21 mouse cellular contexts compared by ENCODE assay signal in the genomic region with DNA sequence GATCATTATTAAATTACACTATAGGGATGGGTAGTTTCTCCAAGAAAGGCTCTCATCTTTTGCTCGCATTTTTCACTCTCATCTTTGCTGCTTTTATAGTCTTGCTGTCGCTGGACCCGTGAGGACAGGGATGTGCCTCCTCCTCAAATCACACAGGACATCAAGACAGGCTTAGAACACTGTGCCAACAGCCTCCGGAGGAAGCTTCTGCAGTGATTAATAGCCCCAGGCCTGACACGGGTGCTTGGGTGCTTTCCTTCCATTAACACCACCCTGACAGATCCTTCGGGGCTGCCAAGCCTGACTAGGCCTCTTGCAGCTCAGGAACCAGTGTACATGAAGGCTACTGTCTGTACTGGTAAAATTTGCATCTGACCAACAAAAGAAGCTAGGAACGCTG.
DNase-seq lines count a peak whose midpoint lies in the region; ATAC-seq and TF ChIP-seq lines count a peak whose summit lies in the region.
"Had no signal": no experiment of that assay in that cellular context is flagged by ENCODE, and none has a peak within 500 bp of the region (broad histone marks: within the 10 kb centered on the region; RNA-seq: fewer than 3 reads in every experiment).

No protein-coding gene starts in this region.

- DNase-seq in cerebellum, adult 2 months: no peak
- no peak for DNase-seq in cerebellum, postnatal 25 days
- DNase-seq in kidney, adult 9 months: peak; percentile 11
- DNase-seq in kidney, postnatal 36 days: no peak
- DNase-seq in kidney, postnatal 4 days: peak; percentile 18 to 37
- DNase-seq in left cerebral cortex, adult 9 months (ENCODE audit: low spot score in 2 of 2): no peak
- DNase-seq: adrenal gland, adult 8-10 months; B cell, adult 2 months; cerebellum, adult 8-10 months; cerebellum, postnatal 14 days; gastrocnemius, postnatal 10 days; heart, adult 18-20 months; heart, postnatal 10 days; heart, postnatal 4 days had no signal

- TF ChIP-seq CTCF in cerebellum, adult 2 months (IDR thresholded peaks at IDR 0.05; ENCODE audit: borderline replicate concordance, insufficient read depth, low read depth, low read length): no peak

- H3K27me3 ChIP-seq in cerebellum, adult 2 months (ENCODE audit: control insufficient read depth, insufficient read depth, low read length): no peaks in the 10 kb centered on the region
- H3K27me3 ChIP-seq in kidney, embryonic 16.5 days (ENCODE audit: insufficient read depth, low read length): no peaks in the 10 kb centered on the region
- H3K27me3 ChIP-seq: embryonic facial prominence, embryonic 12.5 days; forebrain, embryonic 15.5 days had no signal

- H3K9ac ChIP-seq in kidney, embryonic 16.5 days (replicated peaks; ENCODE audit: low read length): no peak overlapping the region
- H3K9ac ChIP-seq: embryonic facial prominence, embryonic 12.5 days; forebrain, embryonic 15.5 days; hindbrain, embryonic 14.5 days had no signal

- WGBS in cerebellum, adult 2 months: 28% methylated on average over 7 of the region's 7 CpGs
- WGBS in kidney, embryonic 16.5 days: 16% methylated on average over 7 of the region's 7 CpGs

- peak overlapping the region; percentile 57; the same call in 1 of the 2 replicates for H3K27ac ChIP-seq in cerebellum, adult 2 months (ENCODE audit: insufficient read depth, low read length)
- no peak overlapping the region for H3K27ac ChIP-seq in kidney, embryonic 16.5 days (ENCODE audit: low read length)
- H3K27ac ChIP-seq: embryonic facial prominence, embryonic 12.5 days; forebrain, embryonic 15.5 days; heart, embryonic 10.5 days; hindbrain, embryonic 14.5 days had no signal

- no peak overlapping the region for H3K4me3 ChIP-seq in cerebellum, adult 2 months (replicated peaks; ENCODE audit: insufficient read depth, low read depth, low read length)
- H3K4me3 ChIP-seq in kidney, embryonic 16.5 days (ENCODE audit: low read length): no peak overlapping the region
- H3K4me3 ChIP-seq: embryonic facial prominence, embryonic 12.5 days; forebrain, embryonic 15.5 days; heart, embryonic 10.5 days had no signal

- peak; percentile 57; the same call in 1 of the 2 replicates for ATAC-seq in kidney, embryonic 16.5 days (ENCODE audit: low FRiP score, low TSS enrichment)
- ATAC-seq: CD4-positive, CD25-positive, alpha-beta regulatory T cell, adult 4 months; forebrain, embryonic 15.5 days had no signal

- H3K4me1 ChIP-seq in cerebellum, adult 2 months (ENCODE audit: control insufficient read depth, insufficient read depth, low read length): peaks cover 36% of the 10 kb centered on the region
- H3K4me1 ChIP-seq in kidney, embryonic 16.5 days (ENCODE audit: insufficient read depth, low read length): peaks cover 5% of the 10 kb centered on the region; the same call in 1 of the 2 replicates
- H3K4me1 ChIP-seq: forebrain, embryonic 15.5 days had no signal

- no peaks in the 10 kb centered on the region for H3K36me3 ChIP-seq in kidney, embryonic 16.5 days (ENCODE audit: insufficient read depth, low read length)
- H3K36me3 ChIP-seq: embryonic facial prominence, embryonic 12.5 days; forebrain, embryonic 15.5 days; G1E; heart, embryonic 10.5 days had no signal

- TF ChIP-seq POLR2A in cerebellum, adult 2 months (IDR thresholded peaks at IDR 0.05; ENCODE audit: borderline replicate concordance, insufficient read depth, low read length): no peak

- no peaks in the 10 kb centered on the region for H3K9me3 ChIP-seq in kidney, embryonic 16.5 days (ENCODE audit: low read length)
- H3K9me3 ChIP-seq: embryonic facial prominence, embryonic 12.5 days; forebrain, embryonic 15.5 days; heart, embryonic 10.5 days had no signal

- no peak overlapping the region for H3K4me2 ChIP-seq in kidney, embryonic 16.5 days (replicated peaks; ENCODE audit: low read depth, low read length)
- H3K4me2 ChIP-seq: embryonic facial prominence, embryonic 12.5 days; forebrain, embryonic 15.5 days; hindbrain, embryonic 14.5 days had no signal

Comparison
In these comparisons a context has a peak if more than half of its experiments do, and no peak if none do; other contexts are left out.
1. DNase-seq: peak in kidney, adult 9 months (single experiment) and kidney, postnatal 4 days (2 of 2); none in cerebellum, adult 2 months (0 of 2), cerebellum, postnatal 25 days (0 of 2), kidney, postnatal 36 days (0 of 2) and left cerebral cortex, adult 9 months (0 of 2).